Mouse (Mus musculus) ES-Bruce4 (cell line): Measurements from ENCODE around the gene Psma5.

Experiments
- CTCF ChIP-seq: IDR thresholded peaks from one replicate; pipeline ENCODE4 v1.8.1; 2011; ENCODE audit warnings: low read depth, low read length
- POLR2A ChIP-seq: IDR thresholded peaks from one replicate; pipeline ENCODE4 v1.8.1; 2011; ENCODE audit warnings: low read length; ENCODE audit not compliant: insufficient read depth

DNA sequence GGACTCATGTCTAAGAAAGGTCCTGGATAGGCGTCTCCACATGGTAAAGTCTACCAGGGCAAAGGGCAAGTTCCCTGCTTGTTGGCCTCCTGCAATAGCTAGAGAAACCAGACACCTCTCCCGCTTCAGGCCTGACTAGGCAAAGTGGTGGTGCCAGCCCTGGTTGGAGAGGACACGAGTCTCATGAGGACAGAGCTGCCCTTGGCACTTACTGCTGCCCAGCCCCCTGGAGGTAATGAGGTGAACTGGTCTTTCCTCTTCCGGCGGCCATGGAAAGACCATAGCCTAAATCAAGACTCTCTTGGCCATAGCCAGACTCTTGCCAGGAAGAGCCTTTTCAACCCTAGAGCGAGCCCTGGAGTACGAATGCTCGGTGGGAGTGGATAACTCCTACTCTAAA lies 44.3 kb upstream of the Psma5 start:
- no peak for TF ChIP-seq CTCF
- TF ChIP-seq POLR2A: no peak
